Mouse (Mus musculus): ENCODE data around the gene Clec3a.

Gene Clec3a

GRCm38 (mm10) chr8:114417786-114418185 is at the start of gene Clec3a:
Gene Clec3a, plus strand, starts transcription at chr8:114418086.
- no peak for DNase-seq

GRCm38 (mm10) chr8:114369038-114369976 is 48.6 kb upstream of the Clec3a start:
- DNase-seq: peak; percentile 78

DNA sequence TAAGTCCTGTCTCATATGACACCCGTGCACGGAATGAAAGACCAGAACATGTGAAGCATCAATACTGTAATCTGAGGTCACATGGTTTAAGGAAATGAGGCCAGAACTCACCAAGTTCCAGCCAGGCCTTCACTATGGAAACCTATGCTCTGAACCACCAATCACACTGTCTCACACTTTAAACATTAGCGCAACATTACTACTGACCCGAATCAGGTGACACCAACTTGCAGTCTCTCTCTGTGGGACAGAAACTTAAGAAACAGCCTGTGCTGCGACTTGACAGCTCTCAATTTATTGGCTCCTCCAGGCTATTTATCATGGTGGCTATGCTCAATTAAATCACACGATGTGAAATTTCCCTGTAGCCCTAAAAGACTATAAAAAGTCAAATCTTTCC is 43.5 kb upstream of the Clec3a start:
- DNase-seq: no peak

DNA sequence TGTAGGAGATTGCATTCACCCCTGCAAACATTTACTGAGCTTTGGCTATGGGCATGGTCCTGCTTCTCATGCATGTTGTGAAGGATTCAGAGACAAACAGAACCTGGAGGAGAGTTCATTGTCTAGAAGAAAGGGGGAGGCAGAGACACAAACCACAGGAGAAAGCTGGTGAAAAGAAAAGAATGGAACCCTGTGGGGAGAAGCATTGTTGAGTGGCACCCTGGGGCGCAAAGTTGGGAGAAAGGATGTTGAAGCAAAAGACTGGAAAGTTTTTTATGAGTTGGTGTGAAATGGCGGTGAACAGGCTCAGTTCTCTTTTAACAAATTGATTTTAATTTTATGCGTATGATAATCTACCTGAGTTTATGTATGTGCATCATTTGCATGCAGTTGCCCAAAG is 33.7 kb upstream of the Clec3a start:
- no peak for DNase-seq

GRCm38 (mm10) chr8:114387494-114387893 is 30.4 kb upstream of the Clec3a start:
- DNase-seq: no peak

DNA sequence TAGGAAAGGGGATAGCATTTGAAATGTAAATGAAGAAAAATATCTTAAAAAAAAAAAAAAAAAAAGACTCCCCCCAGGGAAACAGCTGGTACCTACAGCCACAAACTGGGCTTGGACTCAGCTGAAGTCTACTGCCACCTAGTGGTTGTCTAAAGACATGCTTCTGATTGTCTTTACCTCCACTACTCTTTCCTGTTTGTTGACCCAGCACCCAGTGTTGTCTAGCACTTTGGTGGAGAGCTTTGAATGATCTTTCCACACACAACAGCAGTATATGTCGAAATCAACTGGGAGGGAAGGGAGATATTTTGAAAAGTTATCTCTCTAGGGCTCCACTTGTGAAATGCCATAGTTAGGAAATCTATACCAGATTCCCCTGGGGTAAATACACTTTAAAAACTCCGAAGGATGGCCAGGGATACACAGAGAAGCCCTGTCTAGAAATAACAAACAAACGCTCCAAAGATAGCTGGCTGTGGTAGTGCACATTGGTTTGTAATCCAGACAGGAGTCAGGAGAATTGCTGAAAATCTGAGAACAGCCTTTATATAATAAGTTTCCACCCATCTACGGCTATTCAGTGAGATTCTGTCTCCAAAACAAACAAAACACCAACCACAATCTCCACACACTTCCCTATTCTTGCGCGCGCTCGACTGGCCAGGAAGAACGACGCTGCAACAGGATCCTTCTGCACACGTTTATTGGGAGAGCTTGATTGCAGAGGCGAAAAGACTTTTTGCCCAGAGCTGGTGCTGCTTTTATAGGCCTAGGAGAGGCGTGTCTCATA is 27.2 kb upstream of the Clec3a start:
- no peak for DNase-seq

- DNase-seq: no peak
Measured at GRCm38 (mm10) chr8:114398326-114398725, 19.6 kb upstream of the Clec3a start.

- DNase-seq: no peak
Measured at GRCm38 (mm10) chr8:114399273-114399672, 18.6 kb upstream of the Clec3a start.

DNA sequence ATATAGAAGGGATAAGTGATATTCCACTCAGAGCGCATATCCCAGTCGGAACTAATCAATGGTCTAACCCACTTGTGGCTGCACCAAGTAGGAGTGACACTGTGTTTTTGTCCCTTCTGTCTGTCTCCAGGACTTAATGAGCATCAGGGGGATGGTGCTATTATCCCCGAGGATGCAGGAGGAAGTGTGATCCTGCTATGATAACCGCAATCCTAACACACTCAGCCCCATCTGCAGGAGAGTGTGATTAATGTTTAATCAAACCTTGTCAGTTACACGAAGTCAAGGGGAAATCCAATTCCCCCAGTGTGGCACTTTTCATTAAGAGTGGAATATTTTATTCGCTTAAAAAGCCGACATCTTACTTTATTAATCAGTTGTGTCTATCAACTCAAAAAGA is 16.2 kb upstream of the Clec3a start:
- DNase-seq: no peak

DNA sequence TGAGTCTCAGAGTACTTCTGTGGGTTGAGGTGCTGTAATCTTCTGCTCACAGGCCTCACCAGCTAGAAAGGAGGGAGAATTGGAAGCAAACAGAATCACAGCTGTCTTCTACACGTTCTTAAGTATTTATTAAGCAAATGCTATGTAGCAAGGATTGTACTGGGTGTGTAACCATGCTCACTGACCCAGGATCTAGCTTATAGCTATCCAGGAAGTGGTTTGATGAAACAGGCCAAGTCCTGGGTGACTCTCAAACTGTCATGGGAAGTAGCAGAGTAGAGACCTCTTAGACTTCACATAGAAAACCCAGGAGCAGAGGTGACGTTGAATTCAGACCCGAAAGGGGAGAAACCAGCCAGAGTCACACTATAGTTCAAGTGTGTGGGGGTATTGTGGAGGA is 6.5 kb upstream of the Clec3a start:
- no peak for DNase-seq

- no peak for DNase-seq
Measured at GRCm38 (mm10) chr8:114418486-114418885, 600 bp downstream of the Clec3a start.

GRCm38 (mm10) chr8:114418904-114419303 is 1.0 kb downstream of the Clec3a start:
- DNase-seq: no peak

DNA sequence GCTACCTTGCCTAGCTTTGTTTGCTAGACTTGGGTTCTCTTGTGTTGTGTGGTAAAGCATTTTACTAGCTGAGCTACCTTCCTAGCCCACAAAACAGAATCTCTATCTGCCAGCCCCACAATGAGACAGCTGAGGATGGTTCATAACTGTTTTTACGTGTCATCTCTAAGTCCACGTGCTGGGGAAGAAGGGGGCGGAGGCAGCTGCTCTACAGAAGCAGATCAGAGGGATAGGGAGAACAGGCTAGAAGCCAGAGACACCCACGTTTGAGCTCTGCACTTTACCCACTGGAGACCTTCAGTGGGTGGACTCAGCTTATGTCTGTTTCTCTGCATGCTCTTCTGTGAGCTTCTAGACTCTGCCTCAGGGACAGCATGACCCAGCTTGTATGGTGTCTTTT is 3.7 kb downstream of the Clec3a start:
- no peak for DNase-seq

GRCm38 (mm10) chr8:114438236-114438635 is 20.4 kb downstream of the Clec3a start:
- peak; percentile 65 for DNase-seq

DNA sequence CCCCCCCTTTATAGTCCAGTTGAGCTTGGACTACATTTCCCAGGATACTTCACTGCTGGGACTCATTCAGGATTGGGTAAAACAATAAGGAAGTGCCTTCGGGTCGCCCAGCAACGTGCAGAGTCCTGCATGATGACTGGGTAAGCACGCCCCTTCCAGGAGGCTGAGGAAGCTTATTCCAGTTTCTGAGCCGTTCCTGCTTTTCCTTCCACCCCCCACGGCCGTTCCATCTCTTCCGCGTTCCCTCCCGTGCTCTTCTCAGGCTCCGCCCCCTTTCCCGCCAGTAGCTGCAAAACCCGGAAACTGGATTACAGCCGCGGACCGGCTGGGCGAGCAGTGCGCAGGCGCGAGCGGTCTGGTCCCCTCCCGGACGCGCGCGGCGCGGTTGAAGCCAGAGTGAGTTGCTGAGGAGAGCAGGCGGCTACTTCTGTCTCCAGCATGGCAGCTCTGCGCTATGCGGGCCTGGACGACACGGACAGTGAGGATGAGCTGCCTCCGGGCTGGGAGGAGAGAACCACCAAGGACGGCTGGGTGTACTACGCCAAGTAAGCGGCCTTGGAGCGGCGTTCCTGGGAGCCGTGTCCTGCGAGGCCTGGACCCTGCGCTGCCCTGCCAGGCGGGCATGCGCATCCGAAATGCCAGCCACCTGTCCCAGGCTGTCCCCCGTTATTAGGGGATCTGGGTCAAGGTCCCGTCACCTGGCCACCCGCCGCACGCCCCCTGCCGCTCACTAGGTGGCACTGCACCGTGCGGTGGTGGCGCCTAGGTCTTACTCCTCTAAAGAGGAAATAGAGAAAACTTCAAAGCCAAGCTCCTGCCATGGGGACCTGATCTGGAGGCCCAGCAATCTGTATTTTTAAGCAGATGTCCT is 21.7 kb downstream of the Clec3a start, which contains the start of gene Wwox:
Gene Wwox (plus strand): TSS at position 322 of the 871 bp plus-strand sequence.
- DNase-seq: peak; percentile 99

DNA sequence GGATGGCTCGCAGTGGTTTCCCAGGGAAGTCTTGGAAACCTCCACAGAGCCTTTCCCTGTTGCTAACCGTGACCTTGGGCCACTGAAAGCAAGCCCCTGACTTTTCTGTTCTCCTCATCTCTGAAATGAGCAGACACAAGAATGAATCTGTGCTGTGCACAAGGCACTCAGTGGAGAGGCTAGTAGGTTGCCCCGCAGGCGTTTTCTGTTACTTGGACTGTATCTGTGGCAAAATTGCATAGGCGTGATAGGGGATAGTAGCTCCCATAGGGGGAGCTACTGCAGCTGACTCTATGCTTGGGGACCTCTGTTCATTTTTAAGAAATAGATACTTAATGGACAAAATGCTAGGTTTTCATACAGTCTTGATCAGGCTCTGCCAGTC is 22.3 kb downstream of the Clec3a start:
- DNase-seq: no peak

GRCm38 (mm10) chr8:114441616-114442015 is 23.7 kb downstream of the Clec3a start:
- DNase-seq: peak; percentile 20

DNA sequence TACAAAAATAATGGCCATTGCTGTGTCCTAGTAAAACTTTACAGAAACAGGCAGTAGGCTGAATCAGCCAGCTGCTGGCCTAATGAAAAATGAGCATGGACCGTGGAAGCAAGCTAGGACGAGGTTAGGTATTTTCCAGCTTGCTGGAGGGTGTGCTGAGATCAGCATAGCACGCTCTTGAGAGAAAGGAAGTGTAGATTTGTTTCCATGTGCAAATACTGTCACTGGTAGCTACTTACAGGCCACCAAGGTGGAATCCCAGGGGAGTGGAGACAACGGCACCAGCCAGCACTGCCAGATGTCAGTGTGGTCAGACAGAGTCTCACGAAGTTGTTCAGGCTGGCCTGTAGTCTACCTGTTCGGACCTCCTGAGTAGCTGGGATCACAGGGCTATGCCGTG is 29.0 kb downstream of the Clec3a start:
- no peak for DNase-seq

GRCm38 (mm10) chr8:114452278-114452677 is 34.4 kb downstream of the Clec3a start:
- no peak for DNase-seq

GRCm38 (mm10) chr8:114452781-114453221 is 34.9 kb downstream of the Clec3a start:
- peak; percentile 84 for DNase-seq

GRCm38 (mm10) chr8:114455302-114455701 is 37.4 kb downstream of the Clec3a start:
- DNase-seq: no peak

DNA sequence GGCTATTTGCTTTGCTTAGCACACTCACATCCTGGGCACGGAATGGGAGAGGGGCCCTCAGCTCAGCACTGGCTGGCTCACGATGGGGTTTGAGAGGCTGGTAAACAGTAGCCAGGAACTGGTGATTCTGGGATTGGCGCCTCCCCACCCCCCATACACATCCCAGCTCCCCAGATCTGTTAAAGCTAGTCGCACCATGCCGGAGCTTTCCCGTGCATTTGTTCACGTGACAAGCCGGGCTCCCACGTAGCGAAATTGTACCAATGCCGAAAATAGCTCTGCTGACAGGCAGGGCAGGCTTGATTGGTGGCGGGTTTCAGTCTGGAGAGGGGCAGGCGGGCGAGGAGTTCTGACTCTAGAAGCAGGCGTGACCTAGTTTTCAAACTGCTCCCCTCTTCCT is 38.1 kb downstream of the Clec3a start:
- DNase-seq: peak; percentile 60

All from lung, postnatal 10 days (tissue).